Mouse (Mus musculus) stomach, embryonic 15.5 days (tissue): ENCODE measurements around the gene Six4. TPM values are rescaled to one million over a fixed set of nuclear protein-coding genes. Genes with fewer than 3 reads are reported as not detected.
"Not testable (repeated sequence)": the region's sequence is repeated elsewhere in the genome, so short reads cannot be mapped to it uniquely, and the experiment has no call there.

Experiments
- ATAC-seq: fragments of 200-750 bp; cut with Nextera tagmentation; 2 replicates; pipeline ENCODE4 v1.8.0; 2017; ENCODE audit warnings: low read depth, moderate number of reproducible peaks, moderate TSS enrichment; ENCODE audit not compliant: insufficient read depth, low FRiP score
- H3K27ac ChIP-seq: fragments of 300-500 bp; sonication (generic); 2 replicates; pipeline ENCODE4 v1.5.1; 2015; ENCODE audit warnings: mild to moderate bottlenecking, inconsistent platforms
- H3K27me3 ChIP-seq: fragments of 300-500 bp; sonication (generic); replicated peaks from 2 replicates; pipeline ENCODE4 v1.6.1; 2015; ENCODE audit warnings: inconsistent platforms
- H3K36me3 ChIP-seq: fragments of 300-500 bp; sonication (generic); 2 replicates; pipeline ENCODE4 v1.6.1; 2015; ENCODE audit warnings: inconsistent platforms
- H3K4me1 ChIP-seq: fragments of 300-500 bp; sonication (generic); 2 replicates; pipeline ENCODE4 v1.6.1; 2015; ENCODE audit warnings: inconsistent platforms
- H3K4me2 ChIP-seq: fragments of 300-500 bp; sonication (generic); 2 replicates; pipeline ENCODE4 v1.6.1; 2015; ENCODE audit warnings: mild to moderate bottlenecking, inconsistent platforms
- H3K4me3 ChIP-seq: fragments of 300-500 bp; sonication (generic); replicated peaks from 2 replicates; pipeline ENCODE4 v1.5.1; 2015; ENCODE audit warnings: inconsistent platforms
- H3K9ac ChIP-seq: fragments of 300-500 bp; sonication (generic); 2 replicates; pipeline ENCODE4 v1.6.1; 2015; ENCODE audit warnings: inconsistent platforms
- H3K9me3 ChIP-seq: fragments of 300-500 bp; sonication (generic); 2 replicates; pipeline ENCODE4 v1.6.1; 2016; ENCODE audit warnings: inconsistent platforms
- WGBS: fragments of 180-500 bp; shearing (Covaris S2); methylation state at CpG from one replicate; pipeline ENCODE4 v1.1.7; 2015; 5-methylcytosine and 5-hydroxymethylcytosine counted together
- polyA plus RNA-seq: library from polyadenylated mRNA; unstranded; fragments of >200 nt; fragmentation: Nextera tagmentation; extraction: Ambion mirVana; gene quantifications from 2 replicates; pipeline ENCODE4 v1.2.1, GENCODE M21; 2015

Six4 gene
- polyA plus RNA-seq, 1 experiment from 2014 or later = 0.74 TPM

DNA sequence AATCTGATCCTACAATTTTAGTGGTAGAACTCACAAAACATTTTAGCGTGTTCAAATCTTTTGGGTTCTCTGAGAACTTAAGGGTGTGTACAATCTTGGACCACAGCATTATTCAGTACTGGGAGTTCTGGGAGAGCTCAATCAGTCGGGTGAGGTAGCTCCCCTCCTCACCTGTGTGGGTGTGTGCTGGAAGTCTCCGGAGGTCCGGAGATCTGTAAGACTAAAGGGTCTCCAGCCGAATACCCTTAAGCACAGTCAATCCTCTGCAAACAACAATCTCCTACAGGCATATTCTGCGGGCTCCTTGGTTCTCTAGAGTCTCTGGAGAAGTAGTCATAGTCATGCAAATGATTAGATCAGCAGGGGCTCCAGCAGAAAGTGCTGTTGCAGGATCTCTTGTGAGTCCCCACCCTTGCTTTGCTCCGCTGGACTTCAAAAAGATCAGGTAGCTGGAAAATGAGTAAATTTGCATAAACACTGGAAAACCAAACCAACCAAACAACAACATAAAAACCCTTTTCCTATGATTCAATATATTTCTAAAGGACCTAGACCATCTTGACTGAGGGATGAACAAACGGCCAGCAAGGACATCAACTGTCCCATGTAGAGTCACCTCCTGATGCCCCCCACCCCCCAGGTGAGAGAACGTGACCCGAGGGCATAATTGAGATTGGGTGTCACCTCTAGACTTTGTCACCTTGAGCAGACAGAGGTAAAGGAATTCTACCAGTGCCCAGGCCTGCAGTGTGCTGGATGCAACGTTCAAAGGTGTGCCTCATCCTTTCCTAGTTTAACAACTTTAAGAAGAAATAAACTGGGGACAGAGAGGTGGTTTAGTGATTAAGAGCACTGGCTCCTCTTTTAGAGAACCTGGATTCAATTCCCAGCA lies 27.3 kb downstream of the Six4 start:
- no peak for ATAC-seq
- no peak overlapping the region for H3K9ac ChIP-seq
- no peak overlapping the region for H3K4me3 ChIP-seq
- WGBS = 33% methylated on average over 11 of the region's 11 CpGs
- no peak overlapping the region for H3K27ac ChIP-seq
- H3K27me3 ChIP-seq = peaks cover 3% of the 10 kb centered on the region; the same call in 1 of the 2 replicates
- H3K9me3 ChIP-seq = no peaks in the 10 kb centered on the region
- no peaks in the 10 kb centered on the region for H3K4me1 ChIP-seq
- no peak overlapping the region for H3K4me2 ChIP-seq
- H3K36me3 ChIP-seq = no peaks in the 10 kb centered on the region

DNA sequence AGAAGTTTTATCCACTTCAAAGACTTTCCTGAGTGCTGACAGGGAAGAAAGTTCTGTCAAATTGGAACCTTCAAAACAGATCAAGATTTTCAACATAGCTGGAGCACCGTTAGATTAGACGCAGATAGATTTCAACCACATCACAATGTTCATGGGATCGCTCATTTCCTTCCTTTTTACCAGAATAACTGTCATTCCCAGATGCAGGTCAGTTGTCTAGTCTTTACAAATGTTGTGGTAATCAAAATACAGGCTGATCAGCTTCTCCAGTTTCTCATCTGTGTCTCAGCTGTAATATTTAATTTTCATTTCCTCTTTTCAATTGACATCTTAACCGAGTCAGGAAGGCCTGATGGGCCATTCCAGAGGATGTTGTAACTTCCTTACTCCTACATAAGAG lies 29.5 kb downstream of the Six4 start:
- Histone ChIP-seq H3K27ac (no peak overlapping the region), H3K4me2 (no peak overlapping the region), H3K9me3 (no peaks in the 10 kb centered on the region), H3K9ac (no peak overlapping the region), H3K27me3 (peaks cover 3% of the 10 kb centered on the region; the same call in 1 of the 2 replicates), H3K4me1 (no peaks in the 10 kb centered on the region), H3K36me3 (no peaks in the 10 kb centered on the region), H3K4me3 (no peak overlapping the region)
- no peak for ATAC-seq
- 75% methylated on average over 4 of the region's 4 CpGs for WGBS

DNA sequence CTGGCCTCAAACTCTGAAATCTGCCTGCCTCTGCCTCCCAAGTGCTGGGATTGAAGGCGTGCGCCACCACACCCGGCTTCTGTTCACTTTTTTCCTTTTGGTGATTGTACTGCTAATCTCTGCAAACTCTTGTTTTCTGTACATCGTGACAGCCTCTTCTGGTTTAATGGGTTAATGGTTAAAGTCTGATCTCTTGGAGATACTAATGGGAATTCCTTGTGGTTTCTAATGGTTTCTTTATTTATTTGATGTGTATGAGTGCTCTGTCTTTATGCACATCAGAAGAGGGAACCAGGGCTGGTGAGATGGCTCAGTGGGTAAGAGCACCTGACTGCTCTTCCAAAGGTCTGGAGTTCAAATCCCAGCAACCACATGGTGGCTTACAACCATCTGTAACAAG lies 31.4 kb downstream of the Six4 start:
- 86% methylated on average over 4 of the region's 4 CpGs for WGBS
- H3K36me3 ChIP-seq, H3K9ac ChIP-seq, H3K4me3 ChIP-seq, H3K27me3 ChIP-seq, H3K4me2 ChIP-seq, ATAC-seq, H3K4me1 ChIP-seq, H3K9me3 ChIP-seq, H3K27ac ChIP-seq: not testable (repeated sequence)

DNA sequence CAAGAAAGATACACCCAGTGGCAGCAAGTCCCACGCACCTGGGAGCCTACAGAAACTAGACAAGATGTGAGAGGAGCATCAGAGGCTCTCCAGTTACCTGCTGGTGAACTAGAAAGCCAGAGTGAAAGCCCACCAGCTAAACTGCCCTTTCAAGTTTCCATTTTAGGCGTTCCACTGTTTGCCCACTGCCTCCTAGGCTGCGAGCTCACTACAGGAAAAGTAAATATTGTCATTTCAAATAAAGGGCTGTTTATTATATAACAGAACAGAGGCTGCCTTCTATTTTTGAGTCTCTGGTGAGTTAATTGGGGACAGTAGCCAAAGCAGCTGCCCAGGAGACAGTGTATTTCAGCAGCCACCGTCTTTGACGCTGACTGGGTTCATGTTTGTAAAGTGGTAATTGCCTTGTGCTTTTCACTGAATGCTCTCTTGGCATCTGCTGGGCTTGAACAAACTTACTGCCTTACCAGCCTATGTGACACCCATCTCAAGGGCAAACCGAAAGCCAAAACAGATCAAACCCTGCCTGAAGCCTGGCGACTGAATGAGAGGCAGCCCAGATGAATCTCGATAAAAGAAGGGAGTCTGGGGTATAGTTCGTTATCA lies 52.3 kb downstream of the Six4 start:
- Histone ChIP-seq H3K27me3 (peaks cover 13% of the 10 kb centered on the region; the same call in 1 of the 2 replicates), H3K4me1 (no peaks in the 10 kb centered on the region), H3K4me3 (no peak overlapping the region), H3K4me2 (peak overlapping the region; percentile 25), H3K9me3 (no peaks in the 10 kb centered on the region), H3K9ac (no peak overlapping the region), H3K27ac (no peak overlapping the region), H3K36me3 (no peaks in the 10 kb centered on the region)
- ATAC-seq = peak; percentile 72
- 36% methylated on average over 9 of the region's 9 CpGs for WGBS

DNA sequence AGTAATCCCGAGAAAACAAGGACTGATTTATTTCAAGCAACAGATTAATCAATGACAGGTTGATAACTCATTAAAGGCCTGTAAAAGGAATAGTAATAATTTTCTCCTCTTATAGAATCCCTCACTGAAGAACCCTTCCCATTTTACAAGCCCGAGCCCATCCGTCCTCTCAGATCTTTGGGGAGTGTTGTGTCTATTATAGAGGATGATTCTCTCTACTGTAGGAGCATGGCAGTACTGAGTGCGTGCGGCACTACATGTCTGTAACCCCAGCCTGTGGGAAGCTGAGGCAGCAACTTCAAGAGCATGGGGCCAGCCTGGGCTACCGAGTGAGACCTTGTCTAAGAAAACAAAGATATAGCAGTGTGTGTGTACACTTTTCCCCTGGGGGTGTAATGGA lies 55.8 kb downstream of the Six4 start:
- ATAC-seq = no peak
- Histone ChIP-seq H3K4me2 (no peak overlapping the region), H3K9ac (no peak overlapping the region), H3K4me3 (no peak overlapping the region), H3K36me3 (no peaks in the 10 kb centered on the region), H3K4me1 (peaks cover 12% of the 10 kb centered on the region; the same call in 1 of the 2 replicates), H3K27ac (no peak overlapping the region), H3K27me3 (peaks cover 45% of the 10 kb centered on the region), H3K9me3 (no peaks in the 10 kb centered on the region)
- WGBS = 75% methylated on average over 6 of the region's 6 CpGs

DNA sequence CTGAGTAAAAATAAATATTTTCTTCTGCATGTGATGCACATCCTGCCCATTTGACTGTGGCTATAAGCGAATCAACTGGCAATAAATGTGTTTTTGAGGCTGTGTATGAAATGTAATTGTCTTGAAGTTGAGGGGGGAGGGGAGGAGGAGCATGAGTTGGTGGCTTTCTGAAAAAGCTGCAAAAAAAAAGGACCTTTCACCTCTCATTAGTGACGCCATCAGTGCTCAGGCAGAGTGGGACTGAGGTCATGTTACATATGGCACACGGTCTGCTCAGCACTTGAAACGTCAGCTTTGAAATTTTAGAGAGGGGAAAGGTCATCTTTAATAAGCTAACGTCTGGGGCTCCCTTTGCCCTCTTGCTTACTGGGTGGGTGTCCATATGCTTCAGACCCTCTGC lies 57.8 kb downstream of the Six4 start:
- Histone ChIP-seq H3K36me3 (no peaks in the 10 kb centered on the region), H3K27me3 (peaks cover 62% of the 10 kb centered on the region), H3K27ac (no peak overlapping the region), H3K4me2 (no peak overlapping the region), H3K9me3 (no peaks in the 10 kb centered on the region), H3K9ac (no peak overlapping the region), H3K4me1 (peaks cover 12% of the 10 kb centered on the region; the same call in 1 of the 2 replicates), H3K4me3 (no peak overlapping the region)
- WGBS = 16% methylated on average over 5 of the region's 5 CpGs
- no peak for ATAC-seq

DNA sequence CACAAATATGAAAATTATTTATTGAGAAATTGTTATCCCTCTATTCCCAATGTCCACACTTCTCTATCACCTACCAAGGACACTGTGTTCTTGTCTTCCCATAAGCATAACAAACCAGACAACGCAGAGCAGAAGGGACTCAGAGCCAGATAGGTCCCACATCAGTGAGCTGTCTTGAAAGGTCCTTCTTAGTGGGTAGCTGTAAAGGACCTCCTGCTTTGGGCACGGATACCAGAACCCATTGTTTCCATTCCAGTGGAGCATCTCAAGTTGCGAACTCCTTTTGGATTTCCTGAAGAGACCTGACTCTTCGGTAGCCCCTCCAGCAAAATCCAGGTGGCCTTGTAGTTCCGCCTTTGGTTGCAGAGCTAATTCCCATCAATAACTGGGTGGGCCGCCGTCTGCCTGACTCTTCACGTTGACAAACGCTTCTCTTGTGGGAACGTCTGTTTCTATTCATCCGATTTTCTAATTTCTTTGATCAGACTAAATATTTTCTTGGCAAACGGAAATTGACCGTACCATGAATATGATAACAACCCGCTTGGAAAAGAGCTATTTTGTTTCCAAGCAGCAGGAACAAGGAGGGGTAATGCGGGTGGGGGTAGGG lies 58.6 kb downstream of the Six4 start:
- H3K36me3 ChIP-seq = no peaks in the 10 kb centered on the region
- no peak overlapping the region for H3K27ac ChIP-seq
- no peak for ATAC-seq
- no peak overlapping the region for H3K9ac ChIP-seq
- H3K4me1 ChIP-seq = peaks cover 12% of the 10 kb centered on the region; the same call in 1 of the 2 replicates
- H3K4me3 ChIP-seq = no peak overlapping the region; the same call in 1 of the 2 replicates
- H3K27me3 ChIP-seq = peaks cover 70% of the 10 kb centered on the region
- 20% methylated on average over 15 of the region's 15 CpGs for WGBS
- no peak overlapping the region for H3K4me2 ChIP-seq
- H3K9me3 ChIP-seq = no peaks in the 10 kb centered on the region

DNA sequence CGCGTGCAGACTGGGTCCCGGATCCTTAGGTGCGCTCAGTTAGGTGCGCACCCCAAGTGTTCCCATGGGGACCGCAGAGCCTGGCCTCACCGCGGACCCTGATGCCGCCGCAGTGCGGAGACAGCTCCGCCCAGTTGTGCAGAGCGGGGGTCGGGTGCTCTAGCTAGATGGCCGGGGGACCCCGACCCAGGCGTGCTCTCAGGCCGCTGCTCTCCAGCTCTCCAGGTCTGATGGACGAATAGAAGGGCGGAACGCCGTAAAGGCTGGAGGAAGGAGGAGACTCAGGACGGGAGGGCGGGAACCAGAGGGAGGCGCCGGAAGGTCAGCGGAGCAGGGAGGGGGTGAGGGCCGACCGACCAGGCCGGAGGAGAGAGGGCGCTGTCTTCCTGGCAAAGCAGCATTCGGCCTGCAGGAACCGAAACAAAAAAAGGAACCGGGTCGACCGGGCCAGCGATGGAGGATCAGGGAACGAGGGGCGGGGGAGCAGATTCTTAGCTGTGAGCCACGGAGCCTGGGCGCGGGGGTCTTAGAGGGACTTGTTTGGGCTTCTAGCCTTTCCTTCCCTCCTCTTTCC lies 59.5 kb downstream of the Six4 start, which contains the start of gene Six1:
Six1 (minus strand) TSS at position 220 of the 574 bp plus-strand sequence.
- peak within 1 kb of the TSS; percentile 54 for H3K4me3 ChIP-seq
- peak within 1 kb of the TSS; percentile 93 for H3K4me2 ChIP-seq
- peak within 1 kb of the TSS; percentile 16; the same call in 1 of the 2 replicates for H3K9ac ChIP-seq
- H3K27ac ChIP-seq = no peak within 1 kb of the TSS
- H3K36me3 ChIP-seq = no peaks in the 10 kb centered on the region
- ATAC-seq = peak; percentile 85
- no peaks in the 10 kb centered on the region for H3K9me3 ChIP-seq
- peaks cover 12% of the 10 kb centered on the region; the same call in 1 of the 2 replicates for H3K4me1 ChIP-seq
- peaks cover 79% of the 10 kb centered on the region for H3K27me3 ChIP-seq
- under 1% methylated on average over 41 of the region's 42 CpGs for WGBS

DNA sequence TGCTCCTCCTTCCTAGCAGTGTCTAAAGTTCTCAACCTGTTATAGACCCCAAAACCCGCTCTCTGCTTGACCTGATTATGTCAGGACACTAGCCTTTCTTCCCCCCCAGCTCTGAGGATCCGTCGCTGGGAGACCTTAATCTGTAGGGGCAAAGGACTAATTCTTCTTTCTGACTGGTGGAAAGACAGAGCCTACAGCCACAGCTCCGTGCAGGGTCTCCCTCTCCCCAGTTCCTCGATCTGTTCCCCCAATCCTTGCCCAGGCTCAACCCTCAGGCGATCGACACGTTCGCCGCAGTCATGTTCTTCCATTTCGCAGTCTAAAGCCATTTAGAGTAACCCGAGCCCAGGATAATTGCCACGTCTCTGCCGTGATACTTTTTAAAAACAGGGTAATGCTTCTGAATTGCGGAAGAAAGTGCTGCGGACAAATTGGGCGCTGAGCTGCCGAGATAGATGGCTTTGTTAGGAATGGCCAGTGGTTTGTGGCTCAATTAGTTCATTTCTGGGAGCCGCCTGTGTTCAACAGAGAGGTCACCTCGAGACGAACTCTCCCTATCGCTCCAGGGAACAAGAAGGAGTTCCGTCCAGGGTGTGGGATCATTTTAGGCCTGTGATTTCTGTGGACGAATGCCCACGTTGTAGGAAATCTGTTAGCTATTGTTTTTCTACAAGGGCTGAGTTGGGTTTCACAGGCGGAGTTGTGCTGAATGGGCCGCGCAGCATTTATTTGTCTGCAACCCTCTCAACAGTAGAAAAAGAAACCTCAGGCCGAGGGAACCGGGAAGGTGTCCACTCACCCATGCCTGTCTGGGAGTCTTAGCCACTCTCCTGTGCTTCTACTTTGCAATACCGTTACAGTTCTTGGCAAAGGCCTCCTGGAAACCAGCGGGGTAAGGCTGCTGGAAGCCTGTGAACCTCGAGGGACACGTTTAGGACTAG lies 60.3 kb downstream of the Six4 start:
- Histone ChIP-seq H3K9me3 (no peaks in the 10 kb centered on the region), H3K4me3 (peak overlapping the region; percentile 54), H3K36me3 (no peaks in the 10 kb centered on the region), H3K27ac (no peak overlapping the region), H3K4me2 (peak overlapping the region; percentile 93), H3K27me3 (peaks cover 83% of the 10 kb centered on the region), H3K9ac (no peak overlapping the region), H3K4me1 (peaks cover 12% of the 10 kb centered on the region; the same call in 1 of the 2 replicates)
- 11% methylated on average over 34 of the region's 34 CpGs for WGBS
- 0 out of 2 replicates have a peak, but pooled peaks have one; percentile 14 for ATAC-seq

DNA sequence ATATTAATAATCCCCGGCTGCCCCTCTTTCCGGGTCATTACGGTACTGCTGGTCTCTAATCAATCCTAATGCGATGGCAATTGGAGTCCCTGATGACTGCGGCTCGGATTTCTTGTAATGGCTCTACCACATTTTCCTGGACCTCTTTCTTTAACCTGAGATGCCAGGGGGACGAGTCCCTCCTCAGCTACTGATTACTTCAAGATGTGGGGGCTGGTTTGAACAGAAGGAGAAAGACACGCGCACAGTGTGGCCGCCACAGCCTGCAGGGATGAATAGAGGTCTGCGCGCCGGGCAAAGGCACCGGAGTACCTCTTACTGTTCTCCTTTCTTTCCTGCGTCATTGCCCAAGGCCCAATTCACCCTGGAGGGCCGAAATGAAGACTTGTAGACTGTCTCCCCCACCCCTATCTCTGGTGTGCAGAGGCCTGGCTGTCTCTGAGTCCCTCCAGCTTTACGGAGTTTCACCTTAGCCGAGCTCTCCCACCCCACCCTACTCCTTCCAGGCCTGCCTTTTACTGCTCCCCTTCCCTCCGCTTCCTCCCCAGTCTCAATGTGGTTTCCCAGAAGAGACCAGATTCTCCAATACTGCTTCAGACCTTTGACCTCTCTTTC lies 61.1 kb downstream of the Six4 start:
- H3K4me2 ChIP-seq = no peak overlapping the region
- 4% methylated on average over 19 of the region's 19 CpGs for WGBS
- no peaks in the 10 kb centered on the region for H3K9me3 ChIP-seq

More for the DNA sequence above, 61.1 kb downstream of the Six4 start:
- Histone ChIP-seq H3K4me1 (peaks cover 12% of the 10 kb centered on the region; the same call in 1 of the 2 replicates), H3K27ac (no peak overlapping the region), H3K27me3 (peaks cover 87% of the 10 kb centered on the region), H3K4me3 (no peak overlapping the region), H3K9ac (no peak overlapping the region), H3K36me3 (no peaks in the 10 kb centered on the region)
- ATAC-seq = no peak
